Mouse (Mus musculus) kidney, adult 9 months (tissue): ENCODE measurements around the gene Ppp1r10.

Source experiments
- DNase-seq: peaks from one replicate; pipeline ENCODE4 v3.0.0; 2022

The Ppp1r10 gene

GRCm38 (mm10) chr17:35903343-35903991, 12.8 kb upstream of the Ppp1r10 start:
- DNase-seq: peak; percentile 73

- DNase-seq: no peak
These were observed 12.3 kb upstream of the Ppp1r10 start for GRCm38 (mm10) chr17:35903992-35904355.

- DNase-seq: no peak
These were observed 10.6 kb upstream of the Ppp1r10 start for GRCm38 (mm10) chr17:35905587-35905986.

- no peak for DNase-seq
These were observed 8.6 kb upstream of the Ppp1r10 start for GRCm38 (mm10) chr17:35907609-35908008.

GRCm38 (mm10) chr17:35909186-35909918, 6.9 kb upstream of the Ppp1r10 start:
- DNase-seq: no peak

GRCm38 (mm10) chr17:35909919-35910369, 6.3 kb upstream of the Ppp1r10 start, which contains the start of gene Atat1:
Atat1 (minus strand) TSS chr17:35910075.
- peak; percentile 97 for DNase-seq

GRCm38 (mm10) chr17:35914975-35915374, 1.3 kb upstream of the Ppp1r10 start:
- DNase-seq: no peak

- peak; percentile 75 for DNase-seq
These were observed 517 bp upstream of the Ppp1r10 start for GRCm38 (mm10) chr17:35915538-35916296.

- no peak for DNase-seq
These were observed 869 bp downstream of the Ppp1r10 start for GRCm38 (mm10) chr17:35917143-35917462.

GRCm38 (mm10) chr17:35917463-35918251, 1.4 kb downstream of the Ppp1r10 start:
- peak; percentile 66 for DNase-seq

- DNase-seq: peak; percentile 70
These were observed 2.2 kb downstream of the Ppp1r10 start for GRCm38 (mm10) chr17:35918276-35919059.

- DNase-seq: peak; percentile 99
These were observed 3.0 kb downstream of the Ppp1r10 start for GRCm38 (mm10) chr17:35919060-35919715.

- no peak for DNase-seq
These were observed 3.6 kb downstream of the Ppp1r10 start for GRCm38 (mm10) chr17:35919864-35920301.

- DNase-seq: no peak
These were observed 4.2 kb downstream of the Ppp1r10 start for GRCm38 (mm10) chr17:35920384-35920783.

- DNase-seq: peak; percentile 79
These were observed 4.8 kb downstream of the Ppp1r10 start for GRCm38 (mm10) chr17:35920862-35921562.

- no peak for DNase-seq
These were observed 5.5 kb downstream of the Ppp1r10 start for GRCm38 (mm10) chr17:35921710-35922109.

- DNase-seq: peak; percentile 76
These were observed 6.3 kb downstream of the Ppp1r10 start for GRCm38 (mm10) chr17:35922566-35922965.

- DNase-seq: peak; percentile 35
These were observed 7.0 kb downstream of the Ppp1r10 start for GRCm38 (mm10) chr17:35923281-35923680.

GRCm38 (mm10) chr17:35927471-35927870, 11.2 kb downstream of the Ppp1r10 start:
- DNase-seq: no peak

- DNase-seq: no peak
These were observed 13.3 kb downstream of the Ppp1r10 start for GRCm38 (mm10) chr17:35929534-35929933.

GRCm38 (mm10) chr17:35930627-35931026, 14.4 kb downstream of the Ppp1r10 start:
- DNase-seq: no peak
